Mouse (Mus musculus): ENCODE measurements at regions not wholly inside any gene's neighbourhood (a gene's known extent, or its start where the extent isn't known, plus 50 kb on each side); places are given as distances from the start of the nearest gene placed in this dataset.

DNA sequence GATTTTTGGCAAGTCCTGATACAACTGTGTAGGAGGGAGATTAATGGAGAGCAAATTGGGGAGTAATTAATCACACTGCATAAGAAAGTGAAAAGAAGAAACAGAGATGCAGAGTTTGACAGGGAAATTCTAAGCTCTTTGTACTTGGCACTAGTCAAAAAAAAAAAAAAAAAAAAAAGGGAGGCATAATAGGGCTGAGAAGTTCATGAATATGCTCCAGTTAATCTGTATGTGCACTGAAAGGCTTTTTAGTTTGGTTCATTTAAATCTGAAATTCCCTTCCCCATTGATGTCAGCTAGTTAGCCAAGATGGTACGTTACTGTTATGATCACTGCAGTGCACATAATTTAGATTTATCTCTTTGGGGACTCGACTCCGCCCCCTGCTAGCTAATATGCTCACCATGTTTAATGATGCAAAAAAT lies 470.8 kb upstream of the Map3k7 start:
- ATAC-seq (ENCODE audit: low FRiP score, low TSS enrichment), result no peak
- H3K36me3 ChIP-seq (ENCODE audit: control insufficient read depth, insufficient read depth, low read length), result no peaks in the 10 kb centered on the region
- WGBS, result 52% methylated on average over 3 of the region's 3 CpGs
- H3K4me1 ChIP-seq (ENCODE audit: control insufficient read depth, insufficient read depth, low read length), result no peaks in the 10 kb centered on the region
- H3K4me3 ChIP-seq (ENCODE audit: low read length), result no peak overlapping the region
- H3K9ac ChIP-seq (ENCODE audit: low read depth, low read length), result no peak overlapping the region
- no peak overlapping the region for H3K27ac ChIP-seq (ENCODE audit: low read depth, low read length)
- H3K9me3 ChIP-seq (ENCODE audit: control insufficient read depth, low read length), result no peaks in the 10 kb centered on the region
- H3K4me2 ChIP-seq (replicated peaks; ENCODE audit: low read depth, low read length), result no peak overlapping the region
- no peaks in the 10 kb centered on the region for H3K27me3 ChIP-seq (ENCODE audit: control insufficient read depth, insufficient read depth, low read length)

DNA sequence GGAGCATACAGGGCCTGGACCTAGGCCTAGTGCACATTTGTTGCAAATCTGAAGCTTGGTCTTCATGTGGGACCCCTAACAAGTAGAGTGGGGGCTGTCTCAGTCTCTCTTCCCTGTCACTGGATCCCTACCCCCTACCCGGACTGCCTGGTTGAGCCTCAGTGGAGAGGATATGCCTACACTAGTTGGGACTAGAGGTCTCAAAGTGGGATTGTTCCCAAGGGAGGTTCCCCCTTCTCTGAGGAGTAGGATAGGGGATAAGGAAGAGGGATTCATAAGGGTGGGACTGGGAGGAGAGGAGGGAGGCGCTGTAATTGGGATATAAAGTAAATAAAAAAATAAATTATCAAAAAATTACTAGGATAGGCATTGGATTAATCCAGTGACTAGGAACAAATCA lies 464.0 kb upstream of the Map3k7 start:
- Histone ChIP-seq H3K4me2 (replicated peaks; ENCODE audit: low read depth, low read length) (no peak overlapping the region), H3K9ac (ENCODE audit: low read depth, low read length) (no peak overlapping the region), H3K27me3 (ENCODE audit: control insufficient read depth, insufficient read depth, low read length) (no peaks in the 10 kb centered on the region), H3K36me3 (ENCODE audit: control insufficient read depth, insufficient read depth, low read length) (no peaks in the 10 kb centered on the region), H3K27ac (ENCODE audit: low read depth, low read length) (no peak overlapping the region), H3K4me3 (ENCODE audit: low read length) (no peak overlapping the region), H3K4me1 (ENCODE audit: control insufficient read depth, insufficient read depth, low read length) (no peaks in the 10 kb centered on the region), H3K9me3 (ENCODE audit: control insufficient read depth, low read length) (no peaks in the 10 kb centered on the region)
- ATAC-seq (ENCODE audit: low FRiP score, low TSS enrichment), result no peak
- 98% methylated on average over 2 of the region's 2 CpGs for WGBS

DNA sequence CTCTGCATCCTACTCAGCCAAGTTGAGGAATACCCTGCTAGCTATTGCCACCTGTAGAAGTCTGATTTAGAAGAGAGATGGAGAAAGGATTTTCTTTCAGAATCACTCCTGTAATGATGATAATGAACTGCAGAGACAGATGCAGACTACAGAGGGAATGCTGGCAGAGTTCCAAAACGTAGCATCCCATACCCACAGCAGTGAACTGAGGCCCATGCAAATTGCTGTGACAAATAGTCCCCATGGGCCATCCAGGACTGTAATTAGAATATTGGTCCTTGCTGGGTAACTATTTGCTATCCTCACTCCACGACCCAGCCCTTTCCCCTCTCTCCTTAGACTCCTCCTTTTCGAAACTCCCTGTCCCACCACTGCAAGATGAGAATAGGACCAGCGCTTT lies 463.5 kb upstream of the Map3k7 start:
- H3K27ac ChIP-seq (ENCODE audit: low read depth, low read length), result no peak overlapping the region
- H3K4me3 ChIP-seq (ENCODE audit: low read length), result no peak overlapping the region
- ATAC-seq (ENCODE audit: low FRiP score, low TSS enrichment), result no peak
- H3K9ac ChIP-seq (ENCODE audit: low read depth, low read length), result no peak overlapping the region
- H3K4me1 ChIP-seq (ENCODE audit: control insufficient read depth, insufficient read depth, low read length), result no peaks in the 10 kb centered on the region
- no peaks in the 10 kb centered on the region for H3K27me3 ChIP-seq (ENCODE audit: control insufficient read depth, insufficient read depth, low read length)
- no peaks in the 10 kb centered on the region for H3K36me3 ChIP-seq (ENCODE audit: control insufficient read depth, insufficient read depth, low read length)
- WGBS, result 70% methylated on average over 4 of the region's 4 CpGs
- no peaks in the 10 kb centered on the region for H3K9me3 ChIP-seq (ENCODE audit: control insufficient read depth, low read length)
- H3K4me2 ChIP-seq (replicated peaks; ENCODE audit: low read depth, low read length), result no peak overlapping the region

DNA sequence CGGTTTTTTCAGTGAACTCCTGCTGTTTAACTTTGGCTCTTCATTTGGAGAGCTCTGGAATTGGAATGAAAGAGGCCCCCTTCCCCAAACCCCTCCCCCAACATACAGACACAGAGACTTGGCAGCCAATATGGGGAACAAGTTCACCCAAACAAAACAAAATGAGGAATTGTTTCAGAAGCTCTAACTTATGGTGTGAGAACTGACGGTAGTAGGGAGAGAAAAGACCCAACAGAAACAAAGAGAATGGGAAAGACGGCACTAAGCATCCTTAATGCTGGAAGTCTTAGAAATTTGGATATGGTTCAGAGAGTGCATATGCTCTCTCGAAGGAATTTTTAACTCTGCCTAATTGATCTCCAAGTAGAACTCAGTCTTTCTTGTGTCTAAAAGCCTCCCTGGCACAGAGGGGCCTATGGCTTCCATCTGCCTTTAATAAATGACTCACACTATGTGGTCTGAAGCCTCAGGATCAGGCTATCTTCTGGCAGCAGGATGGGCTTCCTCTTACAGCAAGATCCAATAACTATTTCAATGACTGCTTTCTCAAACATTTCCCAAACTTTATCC lies 438.2 kb upstream of the Map3k7 start:
- Histone ChIP-seq H3K36me3 (ENCODE audit: control insufficient read depth, insufficient read depth, low read length) (no peaks in the 10 kb centered on the region), H3K27me3 (ENCODE audit: control insufficient read depth, insufficient read depth, low read length) (no peaks in the 10 kb centered on the region), H3K27ac (ENCODE audit: low read depth, low read length) (no peak overlapping the region), H3K4me2 (replicated peaks; ENCODE audit: low read depth, low read length) (no peak overlapping the region), H3K9me3 (ENCODE audit: control insufficient read depth, low read length) (no peaks in the 10 kb centered on the region), H3K4me3 (ENCODE audit: low read length) (no peak overlapping the region), H3K9ac (ENCODE audit: low read depth, low read length) (no peak overlapping the region), H3K4me1 (ENCODE audit: control insufficient read depth, insufficient read depth, low read length) (no peaks in the 10 kb centered on the region)
- 63% methylated on average over 4 of the region's 4 CpGs for WGBS
- no peak for ATAC-seq (ENCODE audit: low FRiP score, low TSS enrichment)

DNA sequence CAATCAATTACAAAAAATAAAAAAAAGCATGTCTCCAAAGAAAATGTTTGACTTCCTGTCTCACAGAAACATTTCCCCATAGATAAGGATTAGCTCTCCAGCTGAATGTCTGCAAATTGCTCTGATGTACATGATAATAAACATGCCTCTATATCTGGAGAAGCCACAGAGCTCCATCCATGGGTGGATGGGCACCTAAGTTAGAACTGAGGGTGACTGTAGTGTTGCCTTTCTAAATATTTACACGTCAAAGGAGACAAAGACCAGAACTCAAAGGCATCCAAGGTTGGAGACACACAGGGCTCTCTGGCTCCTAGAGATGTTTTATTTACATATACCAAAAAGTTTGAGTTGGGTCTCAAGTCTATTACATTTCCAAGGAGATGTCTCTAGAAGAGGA lies 427.1 kb upstream of the Map3k7 start:
- 83% methylated on average over 1 of the region's 1 CpGs for WGBS
- no peak overlapping the region for H3K4me2 ChIP-seq (replicated peaks; ENCODE audit: low read depth, low read length)
- no peaks in the 10 kb centered on the region for H3K4me1 ChIP-seq (ENCODE audit: control insufficient read depth, insufficient read depth, low read length)
- no peaks in the 10 kb centered on the region for H3K27me3 ChIP-seq (ENCODE audit: control insufficient read depth, insufficient read depth, low read length)
- H3K4me3 ChIP-seq (ENCODE audit: low read length), result no peak overlapping the region
- no peaks in the 10 kb centered on the region for H3K9me3 ChIP-seq (ENCODE audit: control insufficient read depth, low read length)
- no peak for ATAC-seq (ENCODE audit: low FRiP score, low TSS enrichment)
- no peak overlapping the region for H3K9ac ChIP-seq (ENCODE audit: low read depth, low read length)
- H3K27ac ChIP-seq (ENCODE audit: low read depth, low read length), result no peak overlapping the region
- no peaks in the 10 kb centered on the region for H3K36me3 ChIP-seq (ENCODE audit: control insufficient read depth, insufficient read depth, low read length)

DNA sequence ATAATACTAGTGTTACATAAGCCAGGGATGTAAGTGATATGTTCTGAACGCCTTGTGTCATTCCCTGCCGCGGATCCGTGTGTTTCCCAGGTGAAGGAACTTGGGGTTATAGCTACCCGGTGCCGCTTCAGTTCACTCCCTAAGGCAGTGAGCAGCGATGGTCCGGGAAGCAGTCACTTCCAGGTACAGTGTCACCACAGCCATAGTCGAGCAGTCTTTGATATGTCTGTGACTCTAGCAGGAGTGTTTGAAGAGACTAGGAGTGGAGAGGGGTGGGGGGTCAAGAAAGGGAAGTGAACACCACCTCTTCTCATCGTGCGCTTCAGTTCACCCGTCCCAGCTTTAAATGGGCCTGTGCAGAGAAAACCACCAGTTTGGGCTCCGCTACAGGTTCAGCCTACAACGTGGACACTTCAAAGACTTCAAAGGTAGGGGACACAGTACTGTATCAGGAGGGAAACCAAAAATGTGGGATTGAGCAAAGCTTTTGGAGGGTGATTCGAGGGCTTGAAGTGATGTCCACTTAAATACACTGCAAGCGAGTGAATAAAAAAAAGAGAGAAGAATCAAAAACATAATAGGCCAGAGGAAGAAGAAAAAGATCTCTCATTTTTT lies 410.0 kb upstream of the Map3k7 start:
- Histone ChIP-seq H3K27ac (ENCODE audit: low read depth, low read length) (no peak overlapping the region), H3K36me3 (ENCODE audit: control insufficient read depth, insufficient read depth, low read length) (no peaks in the 10 kb centered on the region), H3K4me2 (replicated peaks; ENCODE audit: low read depth, low read length) (no peak overlapping the region), H3K4me1 (ENCODE audit: control insufficient read depth, insufficient read depth, low read length) (no peaks in the 10 kb centered on the region), H3K27me3 (ENCODE audit: control insufficient read depth, insufficient read depth, low read length) (no peaks in the 10 kb centered on the region), H3K9me3 (ENCODE audit: control insufficient read depth, low read length) (no peaks in the 10 kb centered on the region), H3K9ac (ENCODE audit: low read depth, low read length) (no peak overlapping the region), H3K4me3 (ENCODE audit: low read length) (no peak overlapping the region)
- ATAC-seq (ENCODE audit: low FRiP score, low TSS enrichment), result no peak
- WGBS, result 73% methylated on average over 16 of the region's 16 CpGs

- no peak overlapping the region for H3K9ac ChIP-seq (ENCODE audit: low read depth, low read length)
- H3K9me3 ChIP-seq (ENCODE audit: control insufficient read depth, low read length), result no peaks in the 10 kb centered on the region
- H3K4me2 ChIP-seq (replicated peaks; ENCODE audit: low read depth, low read length), result no peak overlapping the region
- no peaks in the 10 kb centered on the region for H3K36me3 ChIP-seq (ENCODE audit: control insufficient read depth, insufficient read depth, low read length)
- ATAC-seq (ENCODE audit: low FRiP score, low TSS enrichment), result no peak
- H3K27me3 ChIP-seq (ENCODE audit: control insufficient read depth, insufficient read depth, low read length), result no peaks in the 10 kb centered on the region
- H3K4me3 ChIP-seq (ENCODE audit: low read length), result no peak overlapping the region
- H3K4me1 ChIP-seq (ENCODE audit: control insufficient read depth, insufficient read depth, low read length), result no peaks in the 10 kb centered on the region
- H3K27ac ChIP-seq (ENCODE audit: low read depth, low read length), result no peak overlapping the region
- 81% methylated on average over 1 of the region's 1 CpGs for WGBS
Observed at GRCm38 (mm10) chr4:31555077-31555476, 408.8 kb upstream of the Map3k7 start.

GRCm38 (mm10) chr4:31557261-31557660 lies 406.6 kb upstream of the Map3k7 start:
- Histone ChIP-seq H3K4me2 (replicated peaks; ENCODE audit: low read depth, low read length) (no peak overlapping the region), H3K4me1 (ENCODE audit: control insufficient read depth, insufficient read depth, low read length) (no peaks in the 10 kb centered on the region), H3K9me3 (ENCODE audit: control insufficient read depth, low read length) (no peaks in the 10 kb centered on the region), H3K36me3 (ENCODE audit: control insufficient read depth, insufficient read depth, low read length) (no peaks in the 10 kb centered on the region), H3K27me3 (ENCODE audit: control insufficient read depth, insufficient read depth, low read length) (no peaks in the 10 kb centered on the region), H3K9ac (ENCODE audit: low read depth, low read length) (no peak overlapping the region), H3K27ac (ENCODE audit: low read depth, low read length) (no peak overlapping the region), H3K4me3 (ENCODE audit: low read length) (no peak overlapping the region)
- no peak for ATAC-seq (ENCODE audit: low FRiP score, low TSS enrichment)
- 90% methylated on average over 7 of the region's 7 CpGs for WGBS

GRCm38 (mm10) chr4:31560305-31560704 lies 403.6 kb upstream of the Map3k7 start:
- no peaks in the 10 kb centered on the region for H3K36me3 ChIP-seq (ENCODE audit: control insufficient read depth, insufficient read depth, low read length)
- 93% methylated on average over 4 of the region's 4 CpGs for WGBS
- no peaks in the 10 kb centered on the region for H3K27me3 ChIP-seq (ENCODE audit: control insufficient read depth, insufficient read depth, low read length)
- H3K4me1 ChIP-seq (ENCODE audit: control insufficient read depth, insufficient read depth, low read length), result no peaks in the 10 kb centered on the region
- no peak overlapping the region for H3K4me2 ChIP-seq (replicated peaks; ENCODE audit: low read depth, low read length)
- no peak overlapping the region for H3K9ac ChIP-seq (ENCODE audit: low read depth, low read length)
- no peak overlapping the region for H3K27ac ChIP-seq (ENCODE audit: low read depth, low read length)
- H3K9me3 ChIP-seq (ENCODE audit: control insufficient read depth, low read length), result no peaks in the 10 kb centered on the region
- no peak overlapping the region for H3K4me3 ChIP-seq (ENCODE audit: low read length)
- ATAC-seq (ENCODE audit: low FRiP score, low TSS enrichment), result no peak
